Mouse (Mus musculus) heart, adult 2 months (tissue): Measurements from ENCODE around the gene Gm20388.

Experiments
- CTCF ChIP-seq: fragments of 200-600 bp; IDR thresholded peaks from 2 replicates; pipeline ENCODE4 v1.8.1; 2022; ENCODE audit warnings: antibody characterized with exemption, mild to moderate bottlenecking, moderate library complexity
- EP300 ChIP-seq: fragments of 200-500 bp; IDR thresholded peaks from 2 replicates; pipeline ENCODE4 v1.6.1; 2011; ENCODE audit warnings: low read depth, low read length, control low read depth; ENCODE audit not compliant: insufficient read depth
- POLR2A ChIP-seq: fragments of 200-500 bp; IDR thresholded peaks from 2 replicates; pipeline ENCODE4 v1.6.1; 2011; ENCODE audit warnings: mild to moderate bottlenecking, low read depth, low read length, control low read depth; ENCODE audit not compliant: insufficient read depth

GRCm38 (mm10) chr8:123527720-123528489 is 3617.3 kb downstream of the Gm20388 start:
- no peak for TF ChIP-seq POLR2A
- no peak for TF ChIP-seq EP300
- no peak for TF ChIP-seq CTCF
